Mouse (Mus musculus) kidney, embryonic 16.5 days (tissue): ENCODE data around the gene Rps15. TPM values are rescaled to one million over a fixed set of nuclear protein-coding genes. Genes with fewer than 3 reads are reported as not detected.
A peak's percentile ranks its signal among the peaks of the same experiment; 100 is the strongest.

Experiments used
- ATAC-seq: fragments of 200-750 bp; cut with Nextera tagmentation; 2 replicates; pipeline ENCODE4 v1.8.0; 2017; ENCODE audit warnings: moderate TSS enrichment; ENCODE audit not compliant: low FRiP score, low TSS enrichment
- H3K27ac ChIP-seq: fragments of 300-500 bp; sonication (generic); 2 replicates; pipeline ENCODE4 v1.5.1; 2014; ENCODE audit warnings: low read length
- H3K27me3 ChIP-seq: fragments of 300-500 bp; sonication (generic); 2 replicates; pipeline ENCODE4 v1.6.1; 2014; ENCODE audit warnings: low read length, control low read depth, mixed read lengths; ENCODE audit not compliant: insufficient read depth
- H3K36me3 ChIP-seq: fragments of 300-500 bp; sonication (generic); 2 replicates; pipeline ENCODE4 v1.6.1; 2014; ENCODE audit warnings: low read length, control low read depth, mixed read lengths; ENCODE audit not compliant: insufficient read depth
- H3K4me1 ChIP-seq: fragments of 300-500 bp; sonication (generic); 2 replicates; pipeline ENCODE4 v1.6.1; 2014; ENCODE audit warnings: low read length, control low read depth, mixed read lengths; ENCODE audit not compliant: insufficient read depth
- H3K4me2 ChIP-seq: fragments of 300-500 bp; sonication (generic); replicated peaks from 2 replicates; pipeline ENCODE4 v1.6.1; 2014; ENCODE audit warnings: low read depth, low read length
- H3K4me3 ChIP-seq: fragments of 300-500 bp; sonication (generic); 2 replicates; pipeline ENCODE4 v1.5.1; 2014; ENCODE audit warnings: mild to moderate bottlenecking, low read length
- H3K9ac ChIP-seq: fragments of 300-500 bp; sonication (generic); replicated peaks from 2 replicates; pipeline ENCODE4 v1.6.1; 2014; ENCODE audit warnings: low read length
- H3K9me3 ChIP-seq: fragments of 300-500 bp; sonication (generic); 2 replicates; pipeline ENCODE4 v1.6.1; 2016; ENCODE audit warnings: low read length, control low read depth
- WGBS: fragments of 180-500 bp; shearing (Covaris S2); extraction: QIAGEN DNeasy Blood & Tissue Kit; methylation state at CpG from one replicate; pipeline ENCODE4 v1.1.7; 2014; 5-methylcytosine and 5-hydroxymethylcytosine counted together
- polyA plus RNA-seq: library from polyadenylated mRNA; unstranded; fragments of >200 nt; fragmentation: Nextera tagmentation; extraction: Ambion mirVana; gene quantifications from 2 replicates; pipeline ENCODE4 v1.2.1, GENCODE M21; 2015

Rps15 gene
- polyA plus RNA-seq, 1 experiment from 2014 or later: 899 TPM

GRCm38 (mm10) chr10:80299301-80299700, 7.0 kb downstream of the Rps15 start:
- WGBS: 6% methylated on average over 15 of the region's 15 CpGs
- Histone ChIP-seq H3K4me3 (no peak overlapping the region; the same call in 1 of the 2 replicates), H3K4me2 (peak overlapping the region; percentile 4; the same call in 1 of the 2 replicates)

GRCm38 (mm10) chr10:80299824-80300223, 7.6 kb downstream of the Rps15 start:
- Histone ChIP-seq H3K4me2 (no peak overlapping the region), H3K9ac (no peak overlapping the region), H3K4me1 (peaks cover 17% of the 10 kb centered on the region), H3K27me3 (peaks cover 60% of the 10 kb centered on the region), H3K36me3 (peaks cover under 1% of the 10 kb centered on the region), H3K9me3 (no peaks in the 10 kb centered on the region), H3K27ac (no peak overlapping the region), H3K4me3 (no peak overlapping the region)
- 45% methylated on average over 10 of the region's 10 CpGs for WGBS
- ATAC-seq: no peak

More at GRCm38 (mm10) chr10:80299301-80299700, 7.0 kb downstream of the Rps15 start:
- Histone ChIP-seq H3K9ac (no peak overlapping the region), H3K27me3 (peaks cover 54% of the 10 kb centered on the region), H3K27ac (no peak overlapping the region), H3K9me3 (no peaks in the 10 kb centered on the region), H3K4me1 (peaks cover 13% of the 10 kb centered on the region), H3K36me3 (peaks cover 6% of the 10 kb centered on the region)
- ATAC-seq: no peak

DNA sequence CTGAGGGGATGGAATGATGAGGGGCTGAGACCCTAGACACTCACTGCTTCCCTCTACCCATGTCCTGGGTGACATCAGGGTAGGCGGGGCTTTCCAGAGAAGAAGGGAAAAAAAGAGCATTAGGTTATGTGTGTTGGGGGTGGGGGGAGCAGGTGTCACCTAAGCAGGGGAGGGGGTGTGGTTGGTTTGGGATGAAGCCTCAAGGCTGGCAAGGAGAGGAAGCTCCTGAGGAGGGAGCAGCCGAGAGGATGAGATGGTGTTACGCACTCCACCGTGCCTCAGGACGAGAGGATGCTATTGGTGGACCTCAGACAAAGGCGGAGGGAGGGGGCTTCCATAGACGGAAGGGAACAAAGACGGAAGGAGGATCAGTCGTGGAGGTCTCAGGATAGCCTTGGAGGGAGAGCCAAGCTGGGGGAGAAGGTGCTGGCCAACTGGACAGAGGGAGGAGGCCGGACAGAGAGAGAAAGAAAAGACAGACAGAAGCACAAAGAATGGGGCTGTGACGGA, 8.5 kb downstream of the Rps15 start:
- no peak overlapping the region for H3K4me3 ChIP-seq
- peaks cover 20% of the 10 kb centered on the region for H3K4me1 ChIP-seq
- H3K36me3 ChIP-seq: no peaks in the 10 kb centered on the region
- H3K9ac ChIP-seq: no peak overlapping the region
- H3K27ac ChIP-seq: no peak overlapping the region
- 27% methylated on average over 11 of the region's 11 CpGs for WGBS
- H3K27me3 ChIP-seq: peaks cover 68% of the 10 kb centered on the region
- ATAC-seq: no peak
- no peaks in the 10 kb centered on the region for H3K9me3 ChIP-seq
- no peak overlapping the region for H3K4me2 ChIP-seq

DNA sequence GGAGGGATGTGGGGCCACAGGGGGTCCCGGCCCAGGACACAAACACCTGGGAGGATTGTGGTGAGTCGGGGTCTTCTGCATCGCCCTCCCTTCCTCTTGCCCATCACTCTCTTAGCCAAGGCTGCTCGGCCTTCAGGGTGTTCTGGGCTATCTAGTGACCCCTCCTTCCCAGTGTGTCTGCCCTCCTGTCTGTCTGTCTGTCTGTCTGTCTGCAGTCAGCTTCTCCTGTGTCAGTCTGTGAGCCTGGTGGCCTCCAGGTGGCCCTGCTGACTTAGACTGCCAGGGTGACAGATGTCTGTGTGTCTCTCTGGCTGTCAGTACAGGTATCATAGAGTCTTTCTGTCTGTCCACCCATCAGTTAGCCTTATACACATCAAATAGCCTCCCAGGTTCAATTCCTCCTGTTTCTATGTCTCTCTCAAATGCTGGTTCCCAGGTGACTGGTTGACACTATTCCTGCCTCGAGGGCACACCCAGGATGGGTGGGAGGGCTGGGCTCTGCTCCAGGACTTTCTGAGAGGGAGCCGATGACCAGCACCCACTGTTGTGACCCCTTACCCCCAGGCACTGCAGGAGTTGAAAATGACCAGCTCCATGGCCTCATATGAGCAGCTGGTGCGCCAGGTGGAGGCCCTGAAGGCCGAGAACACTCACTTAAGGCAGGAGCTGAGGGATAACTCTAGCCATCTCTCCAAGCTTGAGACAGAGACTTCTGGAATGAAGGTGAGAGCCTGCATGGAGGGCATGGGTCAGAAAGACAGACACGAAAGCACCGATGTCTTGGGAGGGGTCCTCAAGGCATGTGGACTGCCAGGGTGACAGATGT, 9.2 kb downstream of the Rps15 start:
- H3K27me3 ChIP-seq: peaks cover 72% of the 10 kb centered on the region
- WGBS: 78% methylated on average over 10 of the region's 10 CpGs
- H3K4me3 ChIP-seq: no peak overlapping the region
- no peaks in the 10 kb centered on the region for H3K36me3 ChIP-seq
- no peaks in the 10 kb centered on the region for H3K9me3 ChIP-seq
- H3K4me2 ChIP-seq: no peak overlapping the region
- ATAC-seq: no peak
- no peak overlapping the region for H3K27ac ChIP-seq
- no peak overlapping the region for H3K9ac ChIP-seq
- H3K4me1 ChIP-seq: peaks cover 15% of the 10 kb centered on the region

GRCm38 (mm10) chr10:80302082-80302355, 9.8 kb downstream of the Rps15 start:
- H3K4me3 ChIP-seq: no peak overlapping the region
- WGBS: 51% methylated on average over 5 of the region's 5 CpGs
- no peaks in the 10 kb centered on the region for H3K9me3 ChIP-seq
- ATAC-seq: no peak
- peaks cover 15% of the 10 kb centered on the region for H3K4me1 ChIP-seq
- H3K4me2 ChIP-seq: peak overlapping the region; percentile 23; the same call in 1 of the 2 replicates
- no peak overlapping the region for H3K9ac ChIP-seq
- no peaks in the 10 kb centered on the region for H3K36me3 ChIP-seq
- H3K27me3 ChIP-seq: peaks cover 68% of the 10 kb centered on the region
- H3K27ac ChIP-seq: no peak overlapping the region

DNA sequence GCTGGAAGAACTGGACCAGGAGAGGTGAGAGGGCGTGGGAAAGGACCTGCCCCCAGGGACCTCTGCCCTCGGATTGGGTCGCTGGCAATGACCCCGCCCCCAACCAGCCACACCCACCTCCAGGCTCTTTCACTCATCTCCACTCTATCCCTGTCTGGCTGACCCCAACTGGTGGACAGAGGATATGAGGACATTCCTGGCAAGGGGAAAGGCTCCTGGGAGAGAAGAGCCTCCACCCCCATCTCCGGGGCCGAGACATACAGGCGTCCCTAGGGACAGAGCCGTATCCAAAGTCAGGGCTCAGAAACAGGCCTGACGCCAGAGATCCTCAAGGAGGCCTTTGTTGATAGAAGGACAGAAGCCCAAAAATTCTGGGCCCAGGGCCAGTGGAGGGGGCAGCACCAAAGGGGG, 10.2 kb downstream of the Rps15 start:
- H3K27ac ChIP-seq: no peak overlapping the region; the same call in 1 of the 2 replicates
- no peaks in the 10 kb centered on the region for H3K9me3 ChIP-seq
- no peaks in the 10 kb centered on the region for H3K36me3 ChIP-seq
- H3K27me3 ChIP-seq: peaks cover 67% of the 10 kb centered on the region
- H3K9ac ChIP-seq: no peak overlapping the region
- no peak overlapping the region for H3K4me3 ChIP-seq
- peak; percentile 57 for ATAC-seq
- WGBS: 16% methylated on average over 9 of the region's 9 CpGs
- H3K4me2 ChIP-seq: peak overlapping the region; percentile 23; the same call in 1 of the 2 replicates
- H3K4me1 ChIP-seq: peaks cover 15% of the 10 kb centered on the region

DNA sequence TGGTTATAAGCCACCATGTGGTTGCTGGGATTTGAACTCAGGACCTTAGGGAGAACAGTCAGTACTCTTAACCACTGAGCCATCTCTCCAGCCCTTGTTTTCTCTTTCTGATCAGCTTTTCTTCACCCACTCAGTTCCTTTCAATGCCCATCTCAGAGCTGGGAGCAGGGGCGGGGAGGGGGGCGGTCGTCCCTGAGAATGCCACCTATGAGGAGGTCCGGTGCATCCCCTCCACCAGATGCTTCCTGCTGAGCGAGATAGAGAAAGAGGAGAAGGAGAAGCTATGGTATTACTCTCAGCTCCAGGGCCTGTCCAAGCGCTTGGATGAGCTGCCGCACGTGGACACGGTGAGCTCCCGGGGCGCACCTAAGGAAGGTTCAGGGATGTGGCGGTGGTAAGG, 12.2 kb downstream of the Rps15 start:
- Histone ChIP-seq H3K4me3 (peak overlapping the region; percentile 35), H3K27me3 (peaks cover 50% of the 10 kb centered on the region), H3K9me3 (no peaks in the 10 kb centered on the region), H3K4me1 (peaks cover 15% of the 10 kb centered on the region), H3K27ac (no peak overlapping the region), H3K4me2 (peak overlapping the region; percentile 48), H3K9ac (peak overlapping the region; percentile 31; the same call in 1 of the 2 replicates), H3K36me3 (no peaks in the 10 kb centered on the region)
- 21% methylated on average over 12 of the region's 12 CpGs for WGBS
- no peak for ATAC-seq

DNA sequence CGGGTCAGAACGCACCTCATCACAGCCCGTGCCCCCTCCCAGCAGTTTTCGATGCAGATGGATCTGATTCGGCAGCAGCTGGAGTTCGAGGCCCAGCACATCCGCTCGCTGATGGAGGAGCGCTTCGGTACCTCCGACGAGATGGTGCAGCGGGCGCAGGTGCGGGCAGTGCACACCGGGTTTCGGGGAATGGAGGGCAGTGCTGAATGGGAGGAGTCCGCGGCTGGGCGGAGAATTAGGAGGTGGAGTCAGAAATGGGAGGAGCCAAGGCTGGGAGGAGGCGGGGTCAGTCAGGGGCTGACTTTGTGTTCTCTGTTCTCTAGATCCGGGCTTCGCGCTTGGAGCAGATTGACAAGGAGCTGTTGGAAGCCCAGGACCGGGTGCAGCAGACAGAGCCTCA, 12.6 kb downstream of the Rps15 start:
- 9% methylated on average over 25 of the region's 25 CpGs for WGBS
- Histone ChIP-seq H3K4me3 (peak overlapping the region; percentile 35), H3K36me3 (no peaks in the 10 kb centered on the region), H3K27ac (no peak overlapping the region), H3K27me3 (peaks cover 48% of the 10 kb centered on the region), H3K4me2 (peak overlapping the region; percentile 48), H3K9ac (peak overlapping the region; percentile 31; the same call in 1 of the 2 replicates), H3K9me3 (no peaks in the 10 kb centered on the region), H3K4me1 (peaks cover 15% of the 10 kb centered on the region)
- ATAC-seq: no peak

DNA sequence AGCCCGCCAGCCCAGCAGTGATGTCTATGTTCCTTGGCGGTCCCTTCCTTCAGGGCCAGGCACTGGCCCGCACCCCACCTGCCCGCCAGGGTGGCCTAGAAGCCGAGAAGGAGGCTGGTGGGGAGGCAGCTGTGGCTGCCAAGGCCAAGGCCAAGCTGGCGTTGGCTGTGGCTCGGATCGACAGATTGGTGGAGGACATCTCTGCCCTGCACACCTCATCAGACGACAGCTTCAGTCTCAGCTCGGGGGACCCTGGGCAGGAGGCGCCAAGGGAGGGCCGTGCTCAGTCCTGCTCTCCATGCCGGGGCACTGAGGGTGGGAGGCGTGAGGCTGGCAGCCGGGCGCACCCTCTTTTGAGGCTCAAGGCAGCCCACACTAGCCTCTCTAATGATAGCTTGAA, 19.3 kb downstream of the Rps15 start:
- H3K9me3 ChIP-seq: no peaks in the 10 kb centered on the region
- H3K4me3 ChIP-seq: no peak overlapping the region
- H3K36me3 ChIP-seq: no peaks in the 10 kb centered on the region
- H3K27me3 ChIP-seq: peaks cover 60% of the 10 kb centered on the region
- no peak for ATAC-seq
- no peak overlapping the region for H3K27ac ChIP-seq
- no peak overlapping the region for H3K4me2 ChIP-seq
- H3K9ac ChIP-seq: no peak overlapping the region
- H3K4me1 ChIP-seq: peaks cover 13% of the 10 kb centered on the region; the same call in 1 of the 2 replicates
- WGBS: 86% methylated on average over 16 of the region's 16 CpGs
